ENCODE assay signal across 13 mouse cellular contexts in the genomic region with DNA sequence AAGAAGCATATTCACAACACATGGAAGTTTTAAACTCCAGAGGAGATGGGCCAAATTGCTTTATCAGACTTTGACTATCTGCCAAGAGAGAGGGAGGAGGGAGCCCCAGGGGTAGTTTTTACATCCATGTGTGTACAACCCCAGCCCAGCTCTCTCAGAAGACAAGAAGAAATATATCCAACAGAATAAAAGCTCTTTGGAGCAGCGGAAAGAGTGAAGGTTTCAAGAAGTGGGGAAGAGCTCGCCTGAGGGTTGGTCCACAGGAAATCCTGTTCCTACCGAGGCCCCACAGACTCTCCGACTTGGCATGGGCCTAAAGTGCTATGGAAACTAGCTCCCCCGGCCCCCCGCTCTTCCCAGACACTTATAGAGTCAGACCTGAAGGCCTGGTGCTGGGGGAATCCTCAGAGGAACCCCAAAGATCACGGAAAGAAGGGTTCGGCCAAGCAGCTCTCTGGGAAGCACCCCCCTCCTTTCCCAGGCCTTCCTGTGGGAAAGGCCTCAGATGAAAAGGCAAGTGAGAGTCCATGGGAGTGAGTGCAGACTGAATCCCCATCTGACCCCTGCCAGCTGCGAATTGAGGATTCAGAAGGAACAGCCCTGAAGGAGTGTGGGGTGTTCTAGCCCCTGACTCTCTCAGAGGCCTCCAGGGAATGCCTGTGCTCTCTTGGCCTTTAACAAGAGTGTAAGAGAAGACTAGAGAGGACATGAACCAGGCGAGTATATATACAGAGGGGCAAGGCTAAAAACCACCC.
A peak's percentile ranks its signal among the peaks of the same experiment; 100 is the strongest.
DNase-seq lines count a peak whose midpoint lies in the region; ATAC-seq and TF ChIP-seq lines count a peak whose summit lies in the region.
"Had no signal": no experiment of that assay in that cellular context is flagged by ENCODE, and none has a peak within 500 bp of the region (broad histone marks: within the 10 kb centered on the region; RNA-seq: fewer than 3 reads in every experiment).

No protein-coding gene starts in this region.

- no peak for DNase-seq in hindbrain, embryonic 14.5 days (ENCODE audit: low spot score)
- peak; percentile 30 for DNase-seq in brain, embryonic 14.5 days (ENCODE audit: low read depth)
- DNase-seq in kidney, postnatal 4 days: peak; percentile 16 to 42
- DNase-seq in embryo, embryonic 10 days (ENCODE audit: low spot score): no peak
- DNase-seq in spleen, adult 12 weeks (ENCODE audit: low spot score): no peak

- no peaks in the 10 kb centered on the region for H3K9me3 ChIP-seq in hindbrain, embryonic 13.5 days
- no peaks in the 10 kb centered on the region for H3K9me3 ChIP-seq in hindbrain, embryonic 14.5 days (ENCODE audit: control insufficient read depth, low read length)
- H3K9me3 ChIP-seq in heart, embryonic 12.5 days (replicated peaks): no peaks in the 10 kb centered on the region
- H3K9me3 ChIP-seq in forebrain, embryonic 13.5 days (replicated peaks): no peaks in the 10 kb centered on the region
- H3K9me3 ChIP-seq: forebrain, embryonic 15.5 days; hindbrain, embryonic 12.5 days; midbrain, embryonic 13.5 days had no signal

- ATAC-seq in hindbrain, embryonic 13.5 days (ENCODE audit: low FRiP score): 0 out of 2 replicates have a peak, but pooled peaks have one; percentile 17
- ATAC-seq in hindbrain, embryonic 14.5 days (ENCODE audit: low FRiP score): no peak
- ATAC-seq in heart, embryonic 12.5 days (ENCODE audit: insufficient number of reproducible peaks, low FRiP score): 0 out of 2 replicates have a peak, but pooled peaks have one; percentile 51
- ATAC-seq in forebrain, embryonic 13.5 days: no peak
- ATAC-seq: CD4-positive, CD25-positive, alpha-beta regulatory T cell, adult 4 months; forebrain, embryonic 15.5 days had no signal

- TF ChIP-seq CTCF in brain, embryonic 14.5 days (IDR thresholded peaks at IDR 0.05; ENCODE audit: borderline replicate concordance, extremely low read depth, insufficient read depth, insufficient read length): no peak

- no peaks in the 10 kb centered on the region for H3K27me3 ChIP-seq in hindbrain, embryonic 13.5 days
- H3K27me3 ChIP-seq in hindbrain, embryonic 14.5 days (ENCODE audit: control insufficient read depth, insufficient read depth, low read length): no peaks in the 10 kb centered on the region
- no peaks in the 10 kb centered on the region for H3K27me3 ChIP-seq in heart, embryonic 12.5 days (replicated peaks)
- no peaks in the 10 kb centered on the region for H3K27me3 ChIP-seq in forebrain, embryonic 13.5 days
- H3K27me3 ChIP-seq: forebrain, embryonic 15.5 days; hindbrain, embryonic 12.5 days; midbrain, embryonic 13.5 days had no signal

- no peak overlapping the region for H3K9ac ChIP-seq in hindbrain, embryonic 13.5 days
- H3K9ac ChIP-seq in hindbrain, embryonic 14.5 days: no peak overlapping the region
- no peak overlapping the region for H3K9ac ChIP-seq in heart, embryonic 12.5 days
- H3K9ac ChIP-seq in forebrain, embryonic 13.5 days: no peak overlapping the region
- H3K9ac ChIP-seq: forebrain, embryonic 15.5 days; hindbrain, embryonic 12.5 days; midbrain, embryonic 13.5 days had no signal

- H3K4me3 ChIP-seq in hindbrain, embryonic 13.5 days: no peak overlapping the region
- H3K4me3 ChIP-seq in hindbrain, embryonic 14.5 days (replicated peaks; ENCODE audit: low read length): no peak overlapping the region
- H3K4me3 ChIP-seq in heart, embryonic 12.5 days: no peak overlapping the region
- H3K4me3 ChIP-seq in forebrain, embryonic 13.5 days: no peak overlapping the region
- H3K4me3 ChIP-seq: forebrain, embryonic 15.5 days; hindbrain, embryonic 12.5 days; midbrain, embryonic 13.5 days had no signal

- H3K27ac ChIP-seq in hindbrain, embryonic 13.5 days: no peak overlapping the region
- no peak overlapping the region for H3K27ac ChIP-seq in hindbrain, embryonic 14.5 days
- no peak overlapping the region for H3K27ac ChIP-seq in heart, embryonic 12.5 days (ENCODE audit: poor library complexity, severe bottlenecking)
- no peak overlapping the region for H3K27ac ChIP-seq in forebrain, embryonic 13.5 days
- H3K27ac ChIP-seq: forebrain, embryonic 15.5 days; hindbrain, embryonic 12.5 days; midbrain, embryonic 13.5 days had no signal

- H3K36me3 ChIP-seq in hindbrain, embryonic 13.5 days: no peaks in the 10 kb centered on the region
- H3K36me3 ChIP-seq in hindbrain, embryonic 14.5 days (replicated peaks; ENCODE audit: control insufficient read depth, insufficient read depth): no peaks in the 10 kb centered on the region
- no peaks in the 10 kb centered on the region for H3K36me3 ChIP-seq in heart, embryonic 12.5 days
- no peaks in the 10 kb centered on the region for H3K36me3 ChIP-seq in forebrain, embryonic 13.5 days (ENCODE audit: poor library complexity, severe bottlenecking)
- H3K36me3 ChIP-seq: forebrain, embryonic 15.5 days; hindbrain, embryonic 12.5 days; midbrain, embryonic 13.5 days had no signal

- no peak overlapping the region for H3K4me2 ChIP-seq in hindbrain, embryonic 13.5 days
- no peak overlapping the region for H3K4me2 ChIP-seq in hindbrain, embryonic 14.5 days (replicated peaks)
- no peak overlapping the region for H3K4me2 ChIP-seq in heart, embryonic 12.5 days
- no peak overlapping the region for H3K4me2 ChIP-seq in forebrain, embryonic 13.5 days
- H3K4me2 ChIP-seq: forebrain, embryonic 15.5 days; hindbrain, embryonic 12.5 days; liver, embryonic 11.5 days; midbrain, embryonic 13.5 days had no signal

- no peak for TF ChIP-seq POLR2A in brain, embryonic 14.5 days (IDR thresholded peaks at IDR 0.05; ENCODE audit: borderline replicate concordance, extremely low read depth, insufficient read depth, insufficient read length, poor library complexity, severe bottlenecking)

- H3K4me1 ChIP-seq in hindbrain, embryonic 13.5 days (replicated peaks): peaks cover 12% of the 10 kb centered on the region; the same call in 1 of the 2 replicates
- no peaks in the 10 kb centered on the region for H3K4me1 ChIP-seq in hindbrain, embryonic 14.5 days (replicated peaks; ENCODE audit: control insufficient read depth, insufficient read depth, low read length)
- H3K4me1 ChIP-seq in heart, embryonic 12.5 days (replicated peaks): peaks cover 17% of the 10 kb centered on the region
- H3K4me1 ChIP-seq in forebrain, embryonic 13.5 days: no peaks in the 10 kb centered on the region
- H3K4me1 ChIP-seq: forebrain, embryonic 15.5 days; hindbrain, embryonic 12.5 days; midbrain, embryonic 13.5 days had no signal

- WGBS in hindbrain, embryonic 13.5 days: 83% methylated on average over 10 of the region's 10 CpGs
- 82% methylated on average over 10 of the region's 10 CpGs for WGBS in hindbrain, embryonic 14.5 days
- WGBS in heart, embryonic 12.5 days: 71% methylated on average over 10 of the region's 10 CpGs
- WGBS in forebrain, embryonic 13.5 days: 86% methylated on average over 10 of the region's 10 CpGs

Comparison
In these comparisons a context has a peak if more than half of its experiments do, and no peak if none do; other contexts are left out.
1. ATAC-seq: peak in hindbrain, embryonic 13.5 days (single experiment) and heart, embryonic 12.5 days (single experiment); none in hindbrain, embryonic 14.5 days (single experiment) and forebrain, embryonic 13.5 days (single experiment).
2. DNase-seq: peak in brain, embryonic 14.5 days (single experiment) and kidney, postnatal 4 days (2 of 2); none in hindbrain, embryonic 14.5 days (single experiment), embryo, embryonic 10 days (single experiment) and spleen, adult 12 weeks (single experiment).